Mouse (Mus musculus): ENCODE results near the gene Plxnc1. TPM values are rescaled to one million over a fixed set of nuclear protein-coding genes. Genes with fewer than 3 reads are reported as not detected.

Plxnc1 gene
- polyA plus RNA-seq, 1 experiment from 2014 or later = 2.2 TPM

DNA sequence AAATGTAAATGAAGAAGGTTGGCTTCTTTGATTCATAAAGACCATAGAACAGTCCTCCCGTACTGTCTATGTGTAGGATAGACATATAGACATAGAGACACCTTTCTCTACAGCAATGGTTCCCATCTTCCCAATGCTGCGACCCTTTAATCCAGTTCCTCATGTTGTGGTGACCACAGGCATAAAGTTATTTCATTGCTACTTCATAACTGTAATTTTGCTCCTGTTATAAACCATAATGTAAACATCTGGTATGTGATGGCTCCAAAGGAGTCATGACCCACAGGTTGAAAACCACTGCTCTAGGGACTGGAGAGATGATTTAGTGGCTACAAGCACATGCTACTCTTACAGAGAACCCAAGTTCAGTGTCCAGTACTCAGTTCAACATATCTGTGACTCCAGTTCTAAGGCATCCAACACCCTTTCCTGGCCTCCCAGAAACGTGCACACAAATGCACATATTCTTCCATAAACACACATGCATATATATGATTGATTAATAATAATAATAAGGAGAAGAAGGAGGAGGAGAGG lies 27.1 kb upstream of the Plxnc1 start:
- Histone ChIP-seq H3K4me3 (no peak overlapping the region), H3K4me1 (no peaks in the 10 kb centered on the region), H3K36me3 (no peaks in the 10 kb centered on the region), H3K27ac (replicated peaks) (no peak overlapping the region), H3K9me3 (replicated peaks) (no peaks in the 10 kb centered on the region), H3K27me3 (ENCODE audit: low read depth, poor library complexity, severe bottlenecking) (no peaks in the 10 kb centered on the region)
- DNase-seq (ENCODE audit: low spot score) = no peak
- 74% methylated on average over 3 of the region's 3 CpGs for WGBS

DNA sequence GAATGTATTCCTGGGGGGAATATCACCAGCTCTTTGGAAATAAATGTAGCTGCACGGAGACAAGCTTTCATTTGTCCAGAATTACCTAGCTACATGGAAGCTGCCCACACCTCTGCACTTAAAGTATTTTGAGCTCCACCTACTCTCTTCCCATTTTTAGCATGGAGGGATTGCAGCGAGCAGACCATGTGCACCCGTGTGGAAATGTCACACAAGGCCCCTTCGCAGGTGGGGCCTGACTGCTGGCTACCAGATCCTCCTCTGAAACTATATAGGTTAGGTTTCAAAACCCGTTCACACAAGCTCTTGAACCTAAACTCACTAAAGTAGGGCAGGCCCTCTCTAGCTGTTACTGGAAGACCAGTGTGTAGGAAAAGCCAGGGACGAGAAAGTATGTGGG lies 25.6 kb upstream of the Plxnc1 start:
- H3K4me1 ChIP-seq = no peaks in the 10 kb centered on the region
- H3K9me3 ChIP-seq (replicated peaks) = peaks cover under 1% of the 10 kb centered on the region; the same call in 1 of the 2 replicates
- H3K4me3 ChIP-seq = no peak overlapping the region
- no peaks in the 10 kb centered on the region for H3K36me3 ChIP-seq
- H3K27ac ChIP-seq (replicated peaks) = no peak overlapping the region
- DNase-seq (ENCODE audit: low spot score) = no peak
- 89% methylated on average over 6 of the region's 6 CpGs for WGBS
- H3K27me3 ChIP-seq (ENCODE audit: low read depth, poor library complexity, severe bottlenecking) = no peaks in the 10 kb centered on the region

DNA sequence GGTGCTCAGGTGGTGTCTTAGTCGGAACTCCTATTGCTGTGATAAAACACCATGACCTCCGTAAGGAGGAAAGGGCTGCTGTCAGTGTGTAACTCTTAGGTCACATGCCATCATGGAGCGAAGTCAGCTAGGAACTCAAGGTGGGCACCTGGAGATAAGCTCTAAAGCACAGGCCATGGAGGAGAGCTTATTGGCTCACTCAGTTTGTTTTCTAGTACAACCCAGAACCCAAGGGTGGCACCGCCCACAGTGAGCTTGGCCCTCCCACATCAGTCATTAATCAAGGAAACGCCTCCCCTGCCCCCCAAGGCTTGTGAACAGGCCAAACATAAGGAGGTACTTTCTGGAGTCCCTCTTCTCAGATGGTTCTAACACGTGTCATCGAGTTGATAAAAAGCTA lies 22.8 kb upstream of the Plxnc1 start:
- no peak overlapping the region for H3K4me3 ChIP-seq
- H3K27me3 ChIP-seq (ENCODE audit: low read depth, poor library complexity, severe bottlenecking) = no peaks in the 10 kb centered on the region
- H3K9me3 ChIP-seq (replicated peaks) = peaks cover 7% of the 10 kb centered on the region; the same call in 1 of the 2 replicates
- DNase-seq (ENCODE audit: low spot score) = no peak
- no peaks in the 10 kb centered on the region for H3K36me3 ChIP-seq
- whole genome bisulfite sequencing = 91% methylated on average over 7 of the region's 7 CpGs
- H3K27ac ChIP-seq (replicated peaks) = no peak overlapping the region
- H3K4me1 ChIP-seq = no peaks in the 10 kb centered on the region

DNA sequence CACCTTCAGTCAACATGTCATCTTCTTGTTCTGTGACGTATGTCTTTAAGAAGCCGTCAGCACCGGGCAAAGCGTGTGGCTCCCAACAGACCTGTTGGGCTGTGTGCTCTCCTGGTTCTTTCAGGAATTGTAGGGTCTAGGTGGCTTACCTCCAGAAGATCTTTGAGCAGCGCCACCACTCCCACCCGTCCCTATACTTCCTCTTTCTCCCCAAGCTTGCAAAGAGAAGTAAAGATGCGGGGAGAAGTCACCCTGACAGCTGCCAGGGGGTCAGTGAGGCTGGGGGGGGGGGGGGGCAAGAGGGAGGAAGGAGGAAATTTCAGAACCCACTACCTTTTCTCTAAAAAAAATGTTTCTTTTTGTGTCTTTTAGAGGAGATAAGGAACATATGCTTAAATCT lies 22.2 kb upstream of the Plxnc1 start:
- Histone ChIP-seq H3K27ac (replicated peaks) (no peak overlapping the region), H3K4me3 (no peak overlapping the region), H3K4me1 (no peaks in the 10 kb centered on the region), H3K9me3 (replicated peaks) (peaks cover 7% of the 10 kb centered on the region; the same call in 1 of the 2 replicates), H3K27me3 (ENCODE audit: low read depth, poor library complexity, severe bottlenecking) (no peaks in the 10 kb centered on the region), H3K36me3 (no peaks in the 10 kb centered on the region)
- DNase-seq (ENCODE audit: low spot score) = no peak
- WGBS = 93% methylated on average over 7 of the region's 7 CpGs

DNA sequence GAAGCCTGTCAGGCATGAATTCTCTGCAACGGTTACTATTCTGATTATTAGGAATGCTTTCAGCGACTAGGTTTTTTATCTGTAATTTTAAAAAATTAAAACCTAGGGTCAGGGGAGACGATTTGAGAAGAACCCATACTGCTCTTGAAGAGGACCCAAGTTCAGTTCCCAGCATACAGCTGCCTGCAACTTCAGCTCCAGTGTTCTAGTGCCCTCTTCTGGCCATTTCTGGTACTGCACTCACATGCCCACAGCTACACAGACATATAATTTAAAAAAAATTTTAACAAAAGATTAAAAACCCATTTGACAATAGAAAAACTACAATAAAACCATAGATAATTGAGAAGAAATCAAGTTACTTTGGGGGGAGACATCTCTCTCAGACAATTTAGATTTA lies 20.5 kb upstream of the Plxnc1 start:
- H3K27ac ChIP-seq (replicated peaks) = no peak overlapping the region
- no peak for DNase-seq (ENCODE audit: low spot score)
- H3K9me3 ChIP-seq (replicated peaks) = peaks cover 7% of the 10 kb centered on the region; the same call in 1 of the 2 replicates
- 93% methylated on average over 3 of the region's 3 CpGs for WGBS
- H3K27me3 ChIP-seq (ENCODE audit: low read depth, poor library complexity, severe bottlenecking) = no peaks in the 10 kb centered on the region
- no peak overlapping the region for H3K4me3 ChIP-seq
- no peaks in the 10 kb centered on the region for H3K36me3 ChIP-seq
- H3K4me1 ChIP-seq = no peaks in the 10 kb centered on the region

DNA sequence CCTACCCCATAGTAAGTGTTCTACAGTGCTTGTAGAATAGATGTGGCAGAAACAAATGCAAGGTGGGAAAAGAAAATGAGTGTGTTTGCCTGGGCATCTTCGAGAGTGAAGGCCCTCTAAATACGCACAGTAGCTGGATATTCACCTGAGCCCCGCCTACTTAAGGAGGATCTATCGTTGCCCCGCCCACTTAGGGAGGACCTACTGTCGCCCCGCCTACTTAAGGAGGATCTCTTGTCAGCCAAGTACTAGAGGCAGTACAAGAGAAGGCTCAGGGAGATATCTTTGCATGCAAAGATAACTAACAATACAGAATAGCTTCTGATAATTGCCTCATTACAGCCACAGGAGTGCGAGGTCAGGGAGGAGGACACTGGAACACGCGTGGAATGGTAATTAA lies 17.4 kb upstream of the Plxnc1 start:
- DNase-seq (ENCODE audit: low spot score) = no peak
- 83% methylated on average over 10 of the region's 10 CpGs for WGBS
- Histone ChIP-seq H3K27me3 (ENCODE audit: low read depth, poor library complexity, severe bottlenecking) (peaks cover 7% of the 10 kb centered on the region), H3K36me3 (no peaks in the 10 kb centered on the region), H3K27ac (replicated peaks) (no peak overlapping the region), H3K4me3 (no peak overlapping the region), H3K9me3 (replicated peaks) (peaks cover 7% of the 10 kb centered on the region; the same call in 1 of the 2 replicates), H3K4me1 (no peaks in the 10 kb centered on the region)

DNA sequence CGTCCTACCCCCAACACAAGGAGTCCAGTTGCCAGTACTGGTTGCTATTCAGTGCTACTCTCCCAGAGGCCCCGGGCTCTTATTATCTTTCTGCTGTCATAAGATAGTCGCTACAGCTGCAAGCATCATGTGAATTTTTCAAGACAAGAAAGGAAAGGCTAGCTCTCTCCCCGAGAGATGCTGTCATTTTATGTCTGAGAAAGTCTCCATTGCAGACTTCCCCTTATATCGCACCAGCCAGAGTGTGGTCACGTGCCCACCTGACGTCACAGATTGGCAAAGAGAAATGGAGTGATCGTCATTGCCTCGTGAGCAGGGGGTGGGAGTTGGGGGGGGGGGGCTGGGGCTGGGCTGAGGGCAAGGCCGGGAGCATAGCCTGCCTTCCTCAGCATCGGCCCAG lies 16.6 kb upstream of the Plxnc1 start:
- Histone ChIP-seq H3K4me3 (no peak overlapping the region), H3K27me3 (ENCODE audit: low read depth, poor library complexity, severe bottlenecking) (peaks cover 11% of the 10 kb centered on the region), H3K4me1 (no peaks in the 10 kb centered on the region), H3K27ac (replicated peaks) (no peak overlapping the region), H3K36me3 (no peaks in the 10 kb centered on the region), H3K9me3 (replicated peaks) (peaks cover 7% of the 10 kb centered on the region; the same call in 1 of the 2 replicates)
- 88% methylated on average over 11 of the region's 11 CpGs for WGBS
- DNase-seq (ENCODE audit: low spot score) = no peak

DNA sequence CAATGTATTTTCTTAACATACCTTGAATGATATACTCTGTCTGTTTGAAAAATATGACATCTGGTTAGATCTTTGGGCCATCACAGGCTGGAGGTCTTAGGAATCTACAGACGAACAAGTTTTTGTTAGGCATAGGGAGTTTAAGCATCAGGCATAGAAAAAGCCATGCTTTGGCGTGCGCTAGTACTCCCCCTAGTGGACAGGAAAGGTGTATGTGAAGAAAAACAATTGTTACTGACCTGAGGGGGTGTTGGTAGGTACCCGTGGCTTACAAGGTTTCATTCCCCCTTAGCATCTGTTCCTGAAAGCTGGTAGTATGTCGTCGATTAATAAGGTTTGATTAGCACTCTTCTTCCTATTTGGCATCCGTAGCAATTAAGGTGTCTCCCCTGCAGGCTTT lies 13.7 kb upstream of the Plxnc1 start:
- H3K9me3 ChIP-seq (replicated peaks) = no peaks in the 10 kb centered on the region
- no peak overlapping the region for H3K27ac ChIP-seq (replicated peaks)
- H3K4me3 ChIP-seq = no peak overlapping the region
- H3K27me3 ChIP-seq (ENCODE audit: low read depth, poor library complexity, severe bottlenecking) = peaks cover 17% of the 10 kb centered on the region
- H3K36me3 ChIP-seq = no peaks in the 10 kb centered on the region
- peaks cover 8% of the 10 kb centered on the region for H3K4me1 ChIP-seq
- 15% methylated on average over 7 of the region's 7 CpGs for WGBS
- DNase-seq (ENCODE audit: low spot score) = peak; percentile 53

DNA sequence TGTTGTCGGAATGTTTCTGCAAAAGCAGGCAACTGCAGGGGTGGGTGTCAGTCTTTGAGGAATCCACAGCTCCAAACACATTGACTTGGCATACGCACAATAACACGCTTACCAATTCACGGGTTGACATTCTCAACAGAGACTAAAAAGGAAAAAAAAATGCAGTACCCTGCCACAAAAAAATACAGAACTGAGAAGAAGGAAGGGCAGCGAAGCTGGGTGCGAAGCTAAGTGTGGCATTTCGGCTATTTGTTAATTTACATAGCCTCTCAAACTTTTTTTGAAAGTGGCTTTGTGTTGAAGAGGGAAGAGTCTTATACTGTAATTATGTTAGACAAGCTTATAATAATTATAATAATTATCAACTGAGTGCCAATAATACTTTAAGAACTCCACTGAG lies 13.1 kb upstream of the Plxnc1 start:
- Histone ChIP-seq H3K27ac (replicated peaks) (no peak overlapping the region), H3K27me3 (ENCODE audit: low read depth, poor library complexity, severe bottlenecking) (peaks cover 17% of the 10 kb centered on the region), H3K4me3 (no peak overlapping the region), H3K9me3 (replicated peaks) (no peaks in the 10 kb centered on the region), H3K4me1 (peaks cover 14% of the 10 kb centered on the region), H3K36me3 (no peaks in the 10 kb centered on the region)
- no peak for DNase-seq (ENCODE audit: low spot score)
- WGBS = 88% methylated on average over 7 of the region's 7 CpGs

DNA sequence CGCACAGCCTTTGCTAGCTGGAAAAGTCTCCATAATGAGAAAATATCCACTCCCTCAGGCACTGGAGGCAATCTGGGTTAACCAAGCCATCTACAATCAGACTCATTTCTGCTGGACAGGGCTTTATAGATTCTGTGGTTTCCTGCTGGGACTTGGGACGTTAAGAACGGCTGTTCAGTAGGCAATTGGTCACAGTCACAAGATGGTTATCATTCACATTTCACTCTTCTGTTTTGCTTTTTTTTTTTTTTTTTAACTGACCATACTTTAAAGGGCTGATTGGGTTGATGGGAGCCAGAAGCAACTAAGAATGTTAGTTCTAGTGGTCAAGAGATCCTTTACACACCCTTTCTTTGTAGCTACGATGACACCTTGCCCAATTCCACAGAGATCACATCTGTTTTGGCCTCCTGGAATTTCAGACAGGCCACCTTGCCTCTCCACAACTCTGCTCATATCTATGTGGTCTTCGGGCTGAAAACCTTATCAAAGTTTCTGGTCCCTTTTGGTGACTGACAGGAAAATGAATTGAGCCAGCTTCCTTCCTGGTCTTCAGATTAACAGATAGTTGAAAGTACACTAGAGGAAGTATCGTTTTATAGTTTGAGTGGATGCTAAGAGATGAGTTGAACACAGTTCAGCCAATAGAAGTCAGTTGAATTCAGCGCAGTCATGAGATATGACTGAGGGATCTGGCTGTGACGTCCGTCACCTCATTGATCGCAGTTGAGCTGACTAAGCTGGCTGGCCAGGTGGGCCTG lies 3.5 kb upstream of the Plxnc1 start:
- Histone ChIP-seq H3K27ac (replicated peaks) (no peak overlapping the region), H3K4me3 (no peak overlapping the region), H3K36me3 (no peaks in the 10 kb centered on the region), H3K4me1 (peaks cover 36% of the 10 kb centered on the region), H3K9me3 (replicated peaks) (0 out of 2 replicates have a peak, but pooled peaks cover 3% of the 10 kb centered on the region), H3K27me3 (ENCODE audit: low read depth, poor library complexity, severe bottlenecking) (peaks cover 41% of the 10 kb centered on the region)
- WGBS = 87% methylated on average over 10 of the region's 10 CpGs
- DNase-seq (ENCODE audit: low spot score) = no peak

DNA sequence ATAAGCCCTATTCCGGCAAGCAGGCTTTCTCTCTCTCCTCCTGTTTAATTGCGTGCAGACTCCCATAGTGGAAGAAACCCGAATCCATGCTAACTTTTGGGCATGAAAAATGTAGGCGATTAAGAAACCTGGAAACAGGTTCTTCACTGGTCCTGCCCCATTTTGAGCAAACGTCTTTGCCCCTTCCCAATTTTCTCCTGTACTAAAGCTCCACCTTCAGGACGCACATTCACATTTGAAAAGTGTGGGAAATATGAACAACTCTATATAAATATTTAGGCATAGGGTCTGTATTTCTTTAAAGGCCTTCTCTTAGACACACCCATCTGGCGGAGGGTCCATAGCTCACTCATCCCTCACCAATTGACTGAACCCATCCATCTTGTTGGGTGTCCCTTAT lies 2.8 kb upstream of the Plxnc1 start:
- 0 out of 2 replicates have a peak, but pooled peaks cover 3% of the 10 kb centered on the region for H3K9me3 ChIP-seq (replicated peaks)
- H3K27me3 ChIP-seq (ENCODE audit: low read depth, poor library complexity, severe bottlenecking) = peaks cover 41% of the 10 kb centered on the region
- WGBS = 78% methylated on average over 7 of the region's 7 CpGs

DNA sequence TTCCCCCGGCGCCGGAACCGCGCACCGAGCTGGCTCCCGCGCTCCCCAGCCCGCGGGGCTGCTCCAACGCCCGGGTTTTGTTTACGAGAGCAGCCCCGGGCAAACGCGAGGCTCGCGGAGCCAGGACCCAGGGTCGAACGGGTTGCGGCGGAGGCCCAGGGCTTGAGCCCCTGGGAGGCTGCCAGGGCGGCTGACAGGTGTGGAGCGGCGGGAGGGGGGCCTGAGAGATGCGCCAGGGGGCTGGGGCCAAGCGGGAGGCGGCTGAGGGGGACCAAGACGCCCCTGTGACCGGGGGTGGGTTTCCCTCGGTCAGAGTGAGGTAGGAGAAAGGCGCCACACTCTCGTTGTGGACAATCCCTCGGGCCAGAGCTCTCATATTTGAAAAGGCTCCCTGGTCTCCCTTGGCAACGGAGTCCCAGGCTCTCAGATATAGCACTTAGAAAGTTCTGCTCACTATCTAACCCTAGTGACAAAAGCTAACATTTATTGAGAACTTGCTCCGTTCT lies 624 bp upstream of the Plxnc1 start:
- peak overlapping the region; percentile 96 for H3K27ac ChIP-seq (replicated peaks)
- peaks cover 56% of the 10 kb centered on the region for H3K4me1 ChIP-seq
- no peaks in the 10 kb centered on the region for H3K9me3 ChIP-seq (replicated peaks)
- WGBS = under 1% methylated on average over 36 of the region's 36 CpGs
- H3K36me3 ChIP-seq = no peaks in the 10 kb centered on the region
- peak overlapping the region; percentile 90 for H3K4me3 ChIP-seq
- peak; percentile 81 for DNase-seq (ENCODE audit: low spot score)
- peaks cover 53% of the 10 kb centered on the region for H3K27me3 ChIP-seq (ENCODE audit: low read depth, poor library complexity, severe bottlenecking)

More for the DNA sequence above, 2.8 kb upstream of the Plxnc1 start:
- Histone ChIP-seq H3K4me1 (peaks cover 38% of the 10 kb centered on the region), H3K27ac (replicated peaks) (no peak overlapping the region), H3K4me3 (no peak overlapping the region), H3K36me3 (no peaks in the 10 kb centered on the region)
- DNase-seq (ENCODE audit: low spot score) = no peak
